Mouse (Mus musculus) lung, adult 18-20 months (tissue): ENCODE data around the gene Arhgap18.

Source experiments
- DNase-seq, 2 experiments: peaks; one replicate each; pipeline ENCODE4 v3.0.0; 2022; ENCODE audit warnings: mixed read lengths in 2 of 2

Arhgap18 gene

GRCm38 (mm10) chr10:26832669-26833249, 79.5 kb downstream of the Arhgap18 start:
- no peak for DNase-seq

DNA sequence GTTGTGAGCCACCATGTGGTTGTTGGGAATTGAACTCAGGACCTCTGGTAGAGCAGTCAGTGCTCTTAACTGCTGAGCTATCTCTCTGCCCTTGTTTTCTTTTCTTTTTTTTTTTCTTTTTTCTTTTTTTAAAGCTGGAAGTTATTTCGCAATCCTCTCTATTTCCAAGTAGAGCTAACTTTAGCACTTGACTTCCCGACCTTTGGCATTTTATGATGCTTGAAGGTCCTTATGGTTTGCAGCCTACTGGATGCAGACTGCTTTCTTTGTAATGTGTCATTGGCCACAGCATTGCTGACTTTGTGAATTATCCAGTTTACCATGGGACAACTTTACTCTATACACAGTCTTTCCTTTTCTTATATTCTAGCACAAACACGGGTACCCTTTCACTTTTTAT, 80.2 kb downstream of the Arhgap18 start:
- DNase-seq = peak in 1 of 2 experiments; percentile 55

GRCm38 (mm10) chr10:26849311-26849710, 96.1 kb downstream of the Arhgap18 start:
- DNase-seq = no peak

DNA sequence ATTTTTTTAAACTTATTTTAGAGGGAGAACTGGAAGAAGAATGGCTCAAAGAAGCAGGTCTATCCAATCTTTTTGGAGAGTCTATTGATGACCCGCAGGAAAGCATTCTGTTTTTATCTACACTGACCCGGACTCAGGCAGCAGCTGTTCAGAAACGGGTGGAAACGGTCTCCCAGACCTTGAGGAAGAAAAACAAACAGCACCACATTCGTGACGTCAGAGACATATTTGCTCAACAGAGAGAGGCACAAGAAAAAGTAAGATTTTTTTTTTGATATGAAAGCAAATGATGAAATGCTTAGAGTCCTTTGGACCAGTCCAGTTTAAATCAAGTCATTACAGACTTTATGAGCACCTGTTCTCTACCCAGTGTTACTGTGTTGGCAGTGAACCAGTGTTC, 96.6 kb downstream of the Arhgap18 start:
- DNase-seq = no peak

DNA sequence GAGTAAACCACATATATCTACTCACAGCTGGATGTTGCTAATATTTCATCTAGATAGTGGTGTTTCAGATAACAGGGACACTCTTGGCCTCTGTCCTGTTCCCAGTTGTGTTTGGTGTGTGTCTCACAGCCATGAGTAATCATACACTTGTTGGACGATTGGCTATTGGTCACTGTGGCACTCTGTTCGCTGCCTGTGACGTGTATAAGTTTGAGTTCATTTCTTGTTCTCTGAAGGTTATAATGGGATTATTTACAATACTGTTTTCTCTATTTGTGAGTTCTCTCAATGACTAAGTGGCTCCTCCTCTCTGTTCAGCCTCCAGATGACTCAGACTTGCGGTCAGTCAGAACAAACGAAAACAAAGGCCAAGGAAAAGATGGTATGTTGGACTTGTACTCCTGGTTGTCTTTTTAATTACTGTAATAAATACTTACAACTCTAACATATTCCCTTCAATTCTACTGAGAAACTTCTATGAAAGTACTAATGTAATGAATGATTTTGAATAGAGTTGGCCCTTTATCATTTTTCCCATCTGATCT, 101.4 kb downstream of the Arhgap18 start:
- no peak for DNase-seq

DNA sequence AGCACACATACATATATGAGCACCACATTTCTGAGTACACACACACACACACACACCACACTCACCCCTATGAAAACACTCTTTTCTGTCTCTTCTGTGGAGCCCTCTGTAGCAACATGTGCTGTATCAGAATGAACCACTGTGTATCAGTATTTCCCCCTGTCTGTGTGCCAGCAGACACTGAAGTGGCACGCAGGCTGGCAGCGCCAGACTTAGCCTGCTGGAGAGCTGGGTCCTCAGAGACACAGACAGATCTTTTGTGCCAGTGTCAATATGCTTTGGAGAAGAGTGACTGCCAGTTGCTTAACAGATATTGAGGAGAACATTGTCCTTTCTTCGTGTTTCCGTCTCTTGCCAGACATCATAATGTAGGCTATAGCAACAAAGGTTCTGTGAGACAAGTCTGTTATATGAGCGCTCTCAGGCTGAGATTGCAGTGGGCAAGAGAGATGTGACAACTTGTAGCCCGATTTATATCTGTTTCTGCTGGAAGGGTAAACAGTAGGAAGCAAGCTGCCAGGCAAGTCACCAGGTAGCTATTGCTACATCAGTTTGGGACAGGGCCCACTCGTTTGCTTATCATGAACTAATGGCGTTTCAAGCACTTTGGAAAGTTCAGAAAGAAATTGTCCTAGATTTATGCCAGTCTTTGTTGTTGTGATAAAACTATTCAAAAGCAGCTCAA, 102.8 kb downstream of the Arhgap18 start:
- peak; percentile 49 to 50 for DNase-seq

GRCm38 (mm10) chr10:26857583-26857982, 104.4 kb downstream of the Arhgap18 start:
- no peak for DNase-seq

DNA sequence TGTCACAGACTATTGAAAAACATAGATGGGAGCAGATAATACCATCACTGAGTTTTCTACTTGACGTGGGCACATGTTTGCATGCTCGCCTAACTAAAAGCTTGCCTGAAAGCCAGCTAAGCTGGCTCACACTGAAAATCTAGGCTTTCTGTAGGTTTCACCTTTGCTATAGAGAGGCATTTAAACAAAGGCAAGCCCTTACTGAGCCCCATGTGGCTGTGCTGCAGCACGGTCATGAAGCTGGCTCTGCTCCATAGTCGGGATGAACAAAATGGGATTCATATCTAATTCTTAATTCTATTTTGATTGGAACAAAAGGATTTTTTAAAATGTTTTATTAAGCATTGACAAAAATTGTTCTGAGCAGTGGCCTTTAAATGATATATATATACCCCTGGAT, 105.3 kb downstream of the Arhgap18 start:
- no peak for DNase-seq

DNA sequence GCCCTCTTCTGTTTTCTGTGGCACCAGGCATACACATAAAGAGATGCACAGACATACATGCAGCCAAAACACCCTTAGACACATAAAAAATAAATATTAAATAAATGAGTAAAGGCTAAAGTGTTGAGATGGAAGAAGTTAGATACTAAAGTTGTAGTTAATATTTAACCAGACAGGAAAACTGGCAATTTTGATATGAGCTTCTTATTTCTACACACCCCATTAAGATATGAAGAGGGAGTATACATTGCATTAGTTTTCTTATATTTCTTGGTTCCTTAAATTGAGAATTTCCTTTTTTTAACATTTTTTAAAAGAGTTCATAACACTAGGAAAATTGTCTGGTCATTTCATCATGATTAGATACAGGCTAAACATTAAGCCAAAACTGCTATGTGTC, 108.0 kb downstream of the Arhgap18 start:
- DNase-seq = no peak

DNA sequence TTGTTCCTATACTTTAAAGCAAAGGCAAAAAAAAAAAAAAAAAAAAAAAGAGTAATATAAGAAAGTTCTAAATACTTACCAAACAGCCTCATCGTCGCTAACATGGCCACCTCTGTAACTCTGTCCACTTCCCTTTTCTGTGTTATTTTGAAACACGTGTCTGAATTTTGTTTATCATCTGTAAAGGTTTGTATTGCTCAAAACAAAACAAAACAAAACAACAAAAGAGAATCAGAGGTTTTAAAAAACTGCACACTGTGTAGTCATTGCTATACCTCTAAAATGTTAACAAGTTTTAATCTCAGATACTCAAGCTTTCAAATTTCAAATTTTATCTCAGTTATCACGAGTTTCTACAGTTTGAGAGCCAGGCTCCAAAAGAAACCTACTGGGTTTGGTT, 109.0 kb downstream of the Arhgap18 start:
- no peak for DNase-seq

- no peak for DNase-seq
Measured at GRCm38 (mm10) chr10:26863982-26864381, 110.8 kb downstream of the Arhgap18 start.

DNA sequence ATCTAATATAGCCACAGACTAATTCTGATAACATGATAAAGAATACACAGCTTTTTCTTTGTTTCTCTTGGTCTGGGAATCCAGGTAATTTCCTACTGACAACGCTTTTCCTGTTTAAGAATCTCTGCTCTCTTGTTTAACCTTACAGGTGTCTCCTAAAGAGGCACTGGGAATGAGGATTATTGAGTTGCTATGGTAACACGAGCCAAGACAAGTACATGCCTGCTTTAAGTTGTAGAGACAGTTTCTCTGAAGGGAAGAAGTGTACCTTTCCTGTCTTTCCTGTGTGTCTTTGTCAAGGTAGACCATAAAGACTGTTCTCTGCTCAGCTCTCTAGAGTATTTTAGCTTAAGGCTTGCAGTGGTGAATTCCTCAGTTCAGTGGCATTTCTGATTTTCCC, 117.6 kb downstream of the Arhgap18 start:
- no peak for DNase-seq

GRCm38 (mm10) chr10:26877309-26877708, 124.1 kb downstream of the Arhgap18 start:
- DNase-seq = no peak

DNA sequence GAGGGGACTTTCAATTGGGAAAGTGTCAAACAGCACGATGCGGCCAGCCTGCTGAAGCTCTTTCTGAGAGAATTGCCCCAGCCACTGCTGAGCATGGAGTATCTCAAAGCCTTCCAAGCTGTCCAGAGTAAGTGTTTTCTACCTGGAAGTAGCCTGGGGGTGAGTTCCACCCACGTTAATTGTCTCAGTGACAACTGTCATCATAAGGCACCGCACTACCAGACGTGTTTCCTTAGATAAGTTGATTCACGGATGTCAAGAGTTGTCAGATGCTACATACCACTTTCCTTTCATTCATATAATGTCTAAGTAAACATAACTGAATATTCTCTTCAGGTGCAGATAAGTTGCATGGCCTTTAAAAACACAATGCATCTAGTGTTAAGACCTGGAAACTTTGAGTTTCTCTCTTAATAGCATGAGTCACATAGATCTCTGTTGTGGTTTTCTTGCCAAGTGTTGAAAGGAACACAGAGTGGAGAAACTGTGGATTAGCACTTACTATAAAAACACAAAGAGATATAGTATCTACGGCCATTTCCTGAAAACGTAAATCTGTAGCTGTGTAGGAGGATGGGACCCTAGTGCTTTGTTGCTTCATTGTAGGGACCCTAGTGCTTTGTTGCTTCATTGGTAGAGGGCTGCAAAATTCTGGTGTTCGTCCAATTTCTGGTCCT, 125.8 kb downstream of the Arhgap18 start:
- DNase-seq = no peak

GRCm38 (mm10) chr10:26884949-26885348, 131.7 kb downstream of the Arhgap18 start:
- DNase-seq = no peak

GRCm38 (mm10) chr10:26889226-26889625, 136.0 kb downstream of the Arhgap18 start:
- no peak for DNase-seq

- DNase-seq = no peak
Measured at GRCm38 (mm10) chr10:26889754-26890153, 136.5 kb downstream of the Arhgap18 start.

GRCm38 (mm10) chr10:26890269-26890955, 137.2 kb downstream of the Arhgap18 start:
- DNase-seq = peak; percentile 42 to 43

DNA sequence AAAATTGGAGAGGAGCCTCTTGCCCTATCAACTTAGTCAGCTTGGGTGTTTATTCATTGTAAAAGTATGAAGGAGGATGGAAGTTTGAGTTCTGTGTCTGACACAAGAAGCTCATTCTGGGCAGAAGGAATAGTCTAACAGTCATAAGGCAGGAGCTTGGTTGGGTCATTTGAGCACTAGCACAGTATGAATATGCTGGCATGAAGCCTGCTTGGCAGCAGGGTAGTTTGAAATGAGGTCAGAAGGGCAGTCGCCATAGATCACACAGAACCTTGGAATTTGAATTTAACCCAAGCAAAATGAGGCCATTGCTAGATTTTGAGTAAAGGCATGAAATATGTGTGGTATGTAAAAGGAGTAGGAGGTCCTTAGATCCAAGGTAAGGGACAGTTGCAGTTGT, 139.9 kb downstream of the Arhgap18 start:
- DNase-seq = no peak

DNA sequence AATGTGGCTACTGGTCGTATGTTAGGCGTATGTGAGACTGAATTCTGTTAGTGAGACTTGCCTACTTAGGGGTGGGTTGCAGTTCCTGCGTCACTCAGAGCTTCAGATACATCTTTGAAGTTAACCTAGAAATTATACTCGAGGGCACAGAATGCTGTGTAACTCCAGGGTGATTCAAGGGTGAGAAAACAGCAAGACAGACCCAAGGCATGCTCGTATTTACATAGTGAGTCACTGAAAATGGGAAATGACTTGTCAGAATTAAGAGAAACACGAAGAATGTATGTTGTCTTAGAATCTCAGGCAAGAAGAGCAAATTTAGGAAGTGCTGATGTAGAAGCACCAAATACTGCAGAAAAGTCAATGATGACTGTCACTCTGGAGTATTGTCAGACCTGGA, 142.5 kb downstream of the Arhgap18 start:
- no peak for DNase-seq

DNA sequence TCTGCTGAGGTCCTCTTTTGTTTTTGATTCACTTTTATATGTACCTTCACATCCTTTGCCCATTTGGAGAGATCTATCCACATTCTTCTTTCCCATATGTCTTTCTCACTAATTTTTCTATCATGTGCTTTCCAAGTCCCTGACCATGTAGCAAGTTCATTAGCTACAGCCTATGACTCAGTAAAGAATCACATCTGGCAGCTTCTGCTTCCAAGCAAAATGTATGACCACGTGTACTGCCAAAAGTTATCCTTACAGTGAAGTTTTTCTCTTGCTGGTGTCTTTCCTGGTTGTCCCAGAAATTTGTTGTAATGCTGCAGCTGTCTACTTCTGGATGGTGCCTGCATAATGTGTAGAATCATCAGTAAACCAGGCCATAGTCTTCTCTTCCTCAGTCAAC, 147.2 kb downstream of the Arhgap18 start:
- no peak for DNase-seq

DNA sequence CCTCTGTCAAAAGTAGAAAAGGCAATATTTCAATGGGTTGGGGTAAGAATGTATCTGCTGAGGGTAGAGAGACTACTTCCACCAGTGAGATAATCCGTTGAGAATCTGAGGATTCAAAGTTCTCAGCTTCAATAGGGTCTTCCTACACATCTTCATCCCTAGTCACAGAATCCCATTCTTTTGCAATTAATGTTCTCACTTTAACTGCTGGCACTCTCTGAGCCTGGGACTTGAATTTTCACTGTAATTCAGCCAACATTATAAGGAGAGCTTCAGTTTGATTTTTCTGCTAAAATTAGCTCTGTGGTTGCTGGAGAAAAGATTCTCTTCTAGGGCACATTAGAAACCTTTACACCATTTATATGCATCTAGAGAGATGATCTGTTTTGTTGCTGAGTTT, 150.6 kb downstream of the Arhgap18 start:
- DNase-seq = no peak

DNA sequence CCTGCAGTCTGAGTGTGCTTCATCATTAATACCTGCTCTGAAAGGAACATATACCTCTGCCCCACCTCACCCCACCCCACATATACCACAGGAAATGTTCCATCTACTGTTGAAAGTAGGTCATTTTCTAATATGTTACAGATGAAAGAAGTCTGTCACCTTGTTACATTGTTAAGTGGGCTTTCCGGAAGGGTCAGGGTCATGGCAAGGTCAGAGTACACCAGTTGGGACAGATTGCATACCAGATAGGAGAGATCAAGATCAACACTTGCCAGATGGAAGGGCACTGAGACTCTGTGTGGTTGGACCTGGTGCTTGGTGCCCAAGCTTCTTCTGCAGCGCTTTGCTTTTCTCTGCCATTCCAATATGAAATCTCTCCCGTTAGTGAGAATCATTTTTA, 158.0 kb downstream of the Arhgap18 start:
- no peak for DNase-seq
